Mouse (Mus musculus) 3134 (cell line): ENCODE measurements at regions not wholly inside any gene's neighbourhood (a gene's known extent, or its start where the extent isn't known, plus 50 kb on each side); places are given as distances from the start of the nearest gene placed in this dataset.
"Not testable (repeated sequence)": the region's sequence is repeated elsewhere in the genome, so short reads cannot be mapped to it uniquely, and the experiment has no call there.

ENCODE experiments used
- DNase-seq: peaks from one replicate; pipeline ENCODE4 v3.0.0-alpha.2; 2011; ENCODE audit warnings: low spot score; ENCODE audit not compliant: insufficient read length; ENCODE audit errors: extremely low read depth

GRCm38 (mm10) chr16:51169294-51169693 is 578.3 kb upstream of the Ccdc54 start:
- DNase-seq = no peak

DNA sequence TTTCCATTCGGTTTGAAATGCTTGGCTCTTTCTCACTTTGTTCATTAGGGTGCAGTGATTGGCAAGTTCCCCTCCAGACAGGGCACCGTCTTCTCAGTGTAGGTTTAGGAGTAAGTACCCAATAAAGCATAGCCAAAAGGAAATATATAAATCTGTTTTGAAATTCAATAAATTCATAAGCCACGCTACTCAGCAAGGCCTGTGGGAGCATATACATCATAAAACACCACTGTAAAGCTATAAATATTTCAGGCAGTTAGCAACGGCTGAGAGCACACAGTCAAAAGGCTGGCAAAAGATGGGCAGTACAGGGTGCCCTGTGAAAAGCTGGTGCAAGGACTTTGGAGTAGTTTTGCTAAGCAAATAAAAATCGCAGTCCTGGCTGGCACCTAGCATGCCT is 569.8 kb upstream of the Ccdc54 start:
- no peak for DNase-seq

DNA sequence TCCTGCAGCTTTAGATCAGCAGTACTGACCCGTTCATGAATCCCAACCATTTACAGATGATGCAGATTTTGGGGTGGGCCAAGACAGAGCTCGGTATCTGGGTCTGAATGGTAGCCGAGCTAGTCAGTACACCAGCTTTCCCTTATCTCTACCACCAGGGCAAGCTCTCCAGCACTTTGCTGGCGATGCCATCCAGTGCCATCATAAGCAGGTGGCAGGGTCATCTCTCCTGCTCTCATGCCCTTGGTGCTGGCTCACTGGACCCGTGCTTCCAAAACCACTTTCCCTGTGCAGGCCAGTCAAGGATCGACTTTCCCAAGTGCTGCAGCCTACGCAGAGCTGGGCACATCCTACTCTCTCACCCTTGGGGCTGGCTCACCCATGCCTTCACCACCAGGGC is 547.6 kb upstream of the Ccdc54 start:
- no peak for DNase-seq

GRCm38 (mm10) chr16:51119835-51120234 is 528.9 kb upstream of the Ccdc54 start:
- DNase-seq = no peak

DNA sequence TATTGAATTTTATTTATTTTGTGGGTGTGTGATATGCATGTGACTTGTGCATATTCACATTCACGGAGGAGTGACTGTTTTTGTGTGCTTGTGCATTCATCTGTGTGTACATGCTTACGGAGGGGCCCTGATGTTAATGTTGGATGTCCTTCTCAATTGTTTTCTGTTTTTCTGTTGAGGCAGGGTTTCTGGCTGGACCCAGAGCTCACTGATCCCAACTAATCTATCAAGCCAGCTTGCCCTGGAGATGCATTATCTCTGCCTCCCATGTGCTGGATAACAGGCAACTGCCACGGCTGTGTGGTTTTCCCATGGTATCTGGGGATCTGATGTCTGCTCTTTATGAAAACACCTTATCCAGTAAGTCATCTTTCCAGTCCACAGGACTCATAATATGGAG is 527.4 kb upstream of the Ccdc54 start:
- DNase-seq = no peak

DNA sequence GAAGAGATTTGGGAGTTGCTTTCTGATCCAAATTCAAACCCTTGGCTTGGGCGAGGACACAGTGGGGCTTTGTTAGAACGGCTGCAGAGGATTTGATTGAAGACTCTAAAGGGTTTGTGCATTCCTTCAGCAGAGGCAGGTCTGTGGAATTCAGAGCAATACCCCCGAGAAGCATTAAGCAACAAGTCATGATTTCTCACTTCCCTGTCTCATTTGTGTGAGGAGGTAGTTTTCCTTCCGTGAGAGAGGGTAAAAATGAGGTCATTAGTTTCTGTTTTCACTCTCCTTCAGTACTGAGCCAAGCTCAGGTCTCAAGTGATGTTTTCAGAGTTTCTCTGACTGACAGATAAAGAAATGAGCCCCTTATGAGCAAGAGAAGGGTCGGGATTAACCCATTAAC is 526.9 kb upstream of the Ccdc54 start:
- DNase-seq = no peak

GRCm38 (mm10) chr16:51109864-51110263 is 518.9 kb upstream of the Ccdc54 start:
- no peak for DNase-seq

DNA sequence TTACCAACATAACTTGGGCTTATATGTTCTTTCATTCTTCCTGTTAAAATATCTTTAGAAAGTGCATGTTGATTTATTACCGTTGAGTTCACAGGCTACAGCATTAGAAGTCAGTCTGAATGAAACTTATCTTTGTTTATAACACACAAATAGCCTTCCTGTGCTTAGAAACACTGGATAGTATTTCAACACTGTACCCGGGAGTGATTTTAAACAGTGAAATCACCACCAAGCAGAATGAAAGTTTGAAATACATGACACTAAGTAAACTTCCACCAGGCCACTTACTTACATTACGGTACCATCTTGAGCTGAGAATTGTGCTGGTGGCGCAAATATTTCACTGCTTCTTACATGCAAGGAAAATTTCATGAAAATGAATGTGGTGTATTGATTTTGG is 516.5 kb upstream of the Ccdc54 start:
- DNase-seq = no peak

- DNase-seq = no peak
Measured at GRCm38 (mm10) chr16:51086556-51086955, 495.6 kb upstream of the Ccdc54 start.

DNA sequence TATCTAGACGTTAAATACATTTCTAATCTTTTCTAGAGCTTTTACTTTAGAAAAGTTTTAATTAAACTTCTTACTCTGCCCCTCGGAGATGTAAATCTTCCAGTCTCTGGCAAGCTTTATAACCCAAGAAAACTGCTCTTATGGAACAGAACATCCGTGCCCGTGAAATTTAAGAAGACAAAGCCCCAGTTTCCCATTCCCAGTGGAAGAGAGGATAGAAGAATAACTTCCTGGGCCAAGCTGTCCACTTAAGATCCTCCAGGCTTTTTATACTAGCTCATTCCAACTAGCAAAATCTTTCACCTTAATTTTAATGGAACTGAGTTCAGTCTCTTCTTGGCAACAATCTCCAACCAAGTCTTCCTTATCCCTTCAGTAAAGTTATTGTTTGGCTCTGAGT is 489.2 kb upstream of the Ccdc54 start:
- DNase-seq = no peak

GRCm38 (mm10) chr16:51048650-51049049 is 457.7 kb upstream of the Ccdc54 start:
- no peak for DNase-seq

GRCm38 (mm10) chr16:51048169-51048568 is 457.2 kb upstream of the Ccdc54 start:
- DNase-seq = no peak

DNA sequence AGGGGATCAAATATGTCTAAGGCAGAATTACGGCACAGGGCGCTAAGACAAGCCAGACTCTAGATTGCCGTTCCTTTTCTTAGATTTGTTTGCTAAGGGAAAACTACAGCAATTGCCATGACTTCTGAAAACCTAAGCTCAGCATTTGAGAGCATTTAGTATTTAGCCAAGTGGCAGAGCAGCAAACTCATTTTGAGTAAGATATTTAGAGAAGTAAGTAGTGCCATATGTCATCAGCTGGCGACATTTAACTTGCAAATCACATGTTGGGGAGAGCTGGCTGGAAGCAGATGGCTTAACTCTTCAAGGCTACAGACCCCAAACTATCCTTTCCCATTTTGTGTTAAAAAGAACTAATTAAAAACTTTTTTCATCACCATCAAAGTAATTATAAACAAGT is 450.4 kb upstream of the Ccdc54 start:
- no peak for DNase-seq

GRCm38 (mm10) chr16:51002876-51003275 is 411.9 kb upstream of the Ccdc54 start:
- DNase-seq = no peak

- no peak for DNase-seq
Measured at GRCm38 (mm10) chr16:50964395-50964794, 373.4 kb upstream of the Ccdc54 start.

GRCm38 (mm10) chr16:50944091-50944490 is 353.1 kb upstream of the Ccdc54 start:
- no peak for DNase-seq

GRCm38 (mm10) chr16:50943581-50943980 is 352.6 kb upstream of the Ccdc54 start:
- DNase-seq = not testable (repeated sequence)

GRCm38 (mm10) chr16:50942291-50942690 is 351.3 kb upstream of the Ccdc54 start:
- DNase-seq = no peak

DNA sequence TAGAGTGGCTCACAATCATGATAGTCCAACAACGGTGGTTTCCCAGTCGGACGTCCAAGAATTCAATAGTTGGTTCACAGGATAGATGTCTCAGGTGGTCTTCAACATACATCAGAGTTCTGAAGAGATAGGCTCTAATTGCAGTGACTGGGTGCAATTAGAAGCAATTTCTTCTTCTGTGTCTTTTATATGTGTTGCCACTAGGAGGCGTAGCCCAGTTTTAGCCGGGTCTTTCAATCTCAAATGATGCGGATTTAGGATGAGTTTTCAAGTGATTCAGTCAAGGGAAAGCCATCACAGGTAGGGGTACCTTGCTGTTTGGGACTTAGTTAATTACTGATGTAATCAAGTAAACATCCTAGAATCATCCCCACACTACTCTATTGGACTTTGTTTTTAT is 348.4 kb upstream of the Ccdc54 start:
- DNase-seq = no peak

DNA sequence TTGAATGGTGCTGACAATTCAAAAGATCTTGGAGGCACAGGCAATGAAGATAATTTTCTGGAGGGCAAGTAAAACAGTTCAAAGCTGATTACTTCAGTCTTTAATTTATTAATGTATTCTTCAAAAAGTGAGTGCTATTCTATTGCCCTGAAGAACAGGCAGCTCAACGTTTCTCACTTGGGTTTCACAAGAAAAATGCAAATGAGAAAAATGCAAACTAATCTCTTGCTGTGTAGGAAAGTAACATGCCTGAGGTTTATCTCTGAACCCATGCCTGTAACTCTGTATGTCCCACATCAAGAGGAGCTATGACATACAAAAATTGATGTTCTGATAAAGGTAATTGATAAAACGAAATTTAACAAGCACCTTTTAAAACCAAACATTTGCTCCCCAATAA is 316.8 kb upstream of the Ccdc54 start:
- no peak for DNase-seq

DNA sequence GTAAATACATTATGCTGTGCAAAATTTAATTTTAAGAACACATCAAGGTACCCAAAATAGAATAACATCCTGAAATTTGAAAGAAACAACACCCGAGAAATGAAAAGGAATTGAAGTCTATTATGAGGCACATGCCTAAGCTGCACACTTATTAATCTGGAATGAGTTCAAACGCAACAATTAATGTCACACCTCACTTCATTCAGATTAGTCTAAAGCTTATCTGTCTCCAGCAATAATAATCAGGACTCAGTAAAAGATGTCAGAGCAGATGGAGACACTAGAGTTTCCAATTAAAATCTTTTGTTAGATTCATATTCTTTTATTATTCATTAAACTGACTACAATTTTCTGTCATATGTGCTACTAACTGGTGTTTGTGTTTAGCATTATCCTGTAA is 308.2 kb upstream of the Ccdc54 start:
- DNase-seq = no peak

DNA sequence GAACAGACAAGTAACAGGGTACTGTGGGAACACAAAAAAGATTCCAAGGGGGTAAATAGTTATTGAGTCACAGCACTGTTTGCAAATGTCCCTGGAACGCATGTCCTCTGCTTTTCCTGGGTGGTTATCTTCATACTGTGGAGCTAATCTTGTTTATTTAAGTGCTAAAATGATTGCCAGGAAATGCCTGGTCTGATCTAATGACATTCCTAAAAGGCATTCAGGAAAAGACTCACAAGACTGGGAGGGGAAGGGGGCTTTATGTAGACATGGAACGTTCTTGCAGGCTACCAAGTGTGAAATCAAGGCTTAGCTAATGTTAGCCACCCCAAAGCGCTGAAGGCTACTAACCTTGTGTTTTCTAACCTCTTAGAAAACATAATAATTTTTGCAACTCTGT is 287.0 kb upstream of the Ccdc54 start:
- no peak for DNase-seq

DNA sequence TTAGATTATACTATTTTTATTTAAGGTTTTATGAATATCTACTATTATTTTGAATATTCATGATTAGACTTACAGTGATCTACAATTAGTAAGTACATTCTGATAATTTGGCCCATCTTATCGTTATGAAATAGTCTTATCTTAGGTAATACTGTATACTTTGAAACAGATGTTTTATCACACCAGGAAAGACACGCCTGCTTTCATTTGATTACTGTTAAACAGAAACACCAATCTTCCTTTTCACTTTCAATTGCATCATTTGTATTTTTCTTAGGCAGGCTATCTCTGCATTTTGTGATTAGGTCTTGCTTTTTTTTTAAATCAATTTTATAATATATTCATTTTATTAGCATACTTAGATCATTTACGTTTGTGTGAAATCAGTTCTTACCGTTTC is 280.4 kb upstream of the Ccdc54 start:
- DNase-seq = no peak

- no peak for DNase-seq
Measured at GRCm38 (mm10) chr16:50863565-50863964, 272.6 kb upstream of the Ccdc54 start.
